Mouse (Mus musculus) adrenal gland, adult 18-20 months (tissue): ENCODE results near the gene Ampd2. TPM values are rescaled to one million over a fixed set of nuclear protein-coding genes. Genes with fewer than 3 reads are reported as not detected.

Source experiments
- total RNA-seq, 2 experiments: library from RNA; stranded (reverse); gene quantifications; 1 replicate in 1 of 2; 2 replicates in 1 of 2; pipeline ENCODE4 v1.2.3; 2021

The Ampd2 gene
- total RNA-seq, 2 experiments from 2014 or later: 130 to 192 TPM

Other genes with a start within 250 kb of the Ampd2 start
- gene Eps8l3, start 209.4 kb downstream of the Ampd2 start, total RNA-seq: not detected
- 10 to 100 TPM; 30.0 to 48.3 TPM for gene Gstm5, start 190.8 kb downstream of the Ampd2 start, total RNA-seq
- gene Gstm7, start 154.8 kb downstream of the Ampd2 start, total RNA-seq: 100 to 1,000 TPM; 143 to 179 TPM
- gene Gstm6, start 142.9 kb downstream of the Ampd2 start, total RNA-seq: 1 to 10 TPM; 6.1 to 8.0 TPM
- gene Gstm3, start 117.4 kb downstream of the Ampd2 start, total RNA-seq: under 1 TPM in 1 of 2 experiments, not detected in 1; 0.33 TPM
- 100 to 1,000 TPM; 211 to 280 TPM for gene Gstm2, start 100.2 kb downstream of the Ampd2 start, total RNA-seq
- 100 to 1,000 TPM; 423 to 620 TPM for gene Gstm1, start 68.7 kb downstream of the Ampd2 start, total RNA-seq
- gene Gstm4, start 41.8 kb downstream of the Ampd2 start, total RNA-seq: 10 to 100 TPM; 19.6 to 20.3 TPM
- gene Gnat2, start 6.1 kb upstream of the Ampd2 start, total RNA-seq: 10 to 100 TPM; 11.0 to 18.6 TPM
- gene Gnai3, start 59.5 kb upstream of the Ampd2 start, total RNA-seq: 100 to 1,000 TPM; 160 to 166 TPM
- under 1 TPM; 0.19 to 0.23 TPM for gene Gpr61, start 68.2 kb upstream of the Ampd2 start, total RNA-seq
- 10 to 100 TPM; 23.1 to 23.5 TPM for gene Amigo1, start 99.7 kb upstream of the Ampd2 start, total RNA-seq
- 1 to 10 TPM; 7.3 to 8.6 TPM for gene Cyb561d1, start 114.6 kb upstream of the Ampd2 start, total RNA-seq
- gene Atxn7l2, start 124.3 kb upstream of the Ampd2 start, total RNA-seq: 1 to 10 TPM; 8.2 to 8.5 TPM
- 1 to 10 TPM in 1 of 2 experiments, under 1 TPM in 1; 0.46 to 1.4 TPM for gene Sypl2, start 140.0 kb upstream of the Ampd2 start, total RNA-seq
- 10 to 100 TPM; 79.4 to 84.3 TPM for gene Psma5, start 170.3 kb upstream of the Ampd2 start, total RNA-seq
- 10 to 100 TPM; 41.3 to 72.6 TPM for gene Sort1, start 197.4 kb upstream of the Ampd2 start, total RNA-seq